7 mouse cellular contexts compared by ENCODE assay signal in genomic region chr16:87454419-87455179, GRCm38 (mm10). TPM values are rescaled to one million over a fixed set of nuclear protein-coding genes. Genes with fewer than 3 reads are reported as not detected.
DNase-seq lines count a peak whose midpoint lies in the region; ATAC-seq lines count a peak whose summit lies in the region.

Usp16 (plus strand) TSS chr16:87454703.

- peak within 1 kb of the TSS; percentile 88 for H3K4me2 ChIP-seq in embryonic facial prominence, embryonic 11.5 days (ENCODE audit: low read depth, low read length)
- peak within 1 kb of the TSS; percentile 92 for H3K4me2 ChIP-seq in midbrain, embryonic 13.5 days (replicated peaks)

- WGBS in embryonic facial prominence, embryonic 11.5 days, result 9% methylated on average over 45 of the region's 45 CpGs
- 9% methylated on average over 45 of the region's 45 CpGs for WGBS in limb, embryonic 10.5 days
- WGBS in midbrain, embryonic 13.5 days, result 11% methylated on average over 43 of the region's 45 CpGs

- H3K9ac ChIP-seq in embryonic facial prominence, embryonic 11.5 days (replicated peaks; ENCODE audit: low read length), result peak within 1 kb of the TSS; percentile 81
- H3K9ac ChIP-seq in midbrain, embryonic 13.5 days (replicated peaks), result peak within 1 kb of the TSS; percentile 85

- H3K4me3 ChIP-seq in embryonic facial prominence, embryonic 11.5 days (ENCODE audit: low read depth, low read length), result peak within 1 kb of the TSS; percentile 90
- H3K4me3 ChIP-seq in limb, embryonic 10.5 days, result peak within 1 kb of the TSS; percentile 96
- peak within 1 kb of the TSS; percentile 93 for H3K4me3 ChIP-seq in midbrain, embryonic 13.5 days (replicated peaks)

- H3K4me1 ChIP-seq in embryonic facial prominence, embryonic 11.5 days (ENCODE audit: control insufficient read depth, insufficient read depth, low read length), result no peaks in the 10 kb centered on the region; the same call in 1 of the 2 replicates
- peaks cover 15% of the 10 kb centered on the region for H3K4me1 ChIP-seq in limb, embryonic 10.5 days
- H3K4me1 ChIP-seq in midbrain, embryonic 13.5 days (replicated peaks), result peaks cover 19% of the 10 kb centered on the region

- no peaks in the 10 kb centered on the region for H3K9me3 ChIP-seq in embryonic facial prominence, embryonic 11.5 days (replicated peaks; ENCODE audit: control insufficient read depth, low read length)
- no peaks in the 10 kb centered on the region for H3K9me3 ChIP-seq in limb, embryonic 10.5 days (replicated peaks)
- H3K9me3 ChIP-seq in midbrain, embryonic 13.5 days, result no peaks in the 10 kb centered on the region

- H3K36me3 ChIP-seq in embryonic facial prominence, embryonic 11.5 days (replicated peaks; ENCODE audit: control insufficient read depth, insufficient read depth, low read depth, low read length), result no peaks in the 10 kb centered on the region; the same call in 1 of the 2 replicates
- peaks cover 18% of the 10 kb centered on the region for H3K36me3 ChIP-seq in limb, embryonic 10.5 days
- peaks cover 8% of the 10 kb centered on the region for H3K36me3 ChIP-seq in midbrain, embryonic 13.5 days

- ATAC-seq in embryonic facial prominence, embryonic 11.5 days (replicated peaks; ENCODE audit: insufficient number of reproducible peaks, low FRiP score, low TSS enrichment, low read depth), result peak; percentile 96
- ATAC-seq in granulocyte monocyte progenitor cell, adult 5-6 weeks (replicated peaks; ENCODE audit: poor library complexity, severe bottlenecking), result peak; percentile 98
- peak; percentile 98 for ATAC-seq in midbrain, embryonic 13.5 days

- 0 out of 2 replicates have a peak within 1 kb of the TSS, but pooled peaks have one; percentile 47 for H3K27ac ChIP-seq in embryonic facial prominence, embryonic 11.5 days (replicated peaks; ENCODE audit: low read depth, low read length)
- H3K27ac ChIP-seq in limb, embryonic 10.5 days, result peak within 1 kb of the TSS; percentile 92
- peak within 1 kb of the TSS; percentile 80 for H3K27ac ChIP-seq in midbrain, embryonic 13.5 days

- no peaks in the 10 kb centered on the region for H3K27me3 ChIP-seq in embryonic facial prominence, embryonic 11.5 days (ENCODE audit: control insufficient read depth, insufficient read depth, low read length)
- H3K27me3 ChIP-seq in limb, embryonic 10.5 days (ENCODE audit: low read depth, poor library complexity, severe bottlenecking), result no peaks in the 10 kb centered on the region
- H3K27me3 ChIP-seq in midbrain, embryonic 13.5 days, result 0 out of 2 replicates have a peak, but pooled peaks cover 4% of the 10 kb centered on the region

- peak; percentile 97 for DNase-seq in adrenal gland, postnatal 14 days
- DNase-seq in embryonic facial prominence, embryonic 11.5 days (ENCODE audit: low spot score), result peak; percentile 94
- DNase-seq in kidney, adult 11 months, result peak; percentile 87
- DNase-seq in limb, embryonic 10.5 days (ENCODE audit: low spot score), result peak; percentile 94
- peak; percentile 80 for DNase-seq in spleen, adult 12 weeks (ENCODE audit: low spot score)

RNA-seq across cellular contexts. Expression of gene Usp16, which starts in this region (rescaled TPM):
- total RNA-seq in adrenal gland, postnatal 14 days (2021), result 78.6 and 78.9 TPM in 2 replicates
- polyA plus RNA-seq in embryonic facial prominence, embryonic 11.5 days (2014; fragmentation: Nextera tagmentation; extraction: Ambion mirVana), result 42.4 and 44.2 TPM in 2 replicates
- 72.4 and 73.8 TPM in 2 replicates for total RNA-seq in granulocyte monocyte progenitor cell, adult 5-6 weeks (2014; fragmentation: Nextera tagmentation)
- total RNA-seq in granulocyte monocyte progenitor cell, adult 5-6 weeks (2017), result 120 and 133 TPM in 2 replicates
- 38.7 and 42.4 TPM in 2 replicates for polyA plus RNA-seq in limb, embryonic 10.5 days (2016; fragmentation: Nextera tagmentation; extraction: Ambion mirVana)
- 46.9 and 49.0 TPM in 2 replicates for polyA plus RNA-seq in midbrain, embryonic 13.5 days (2015; fragmentation: Nextera tagmentation; extraction: Ambion mirVana)

Comparison
In these comparisons a context has a peak if more than half of its experiments do, and no peak if none do; other contexts are left out.
1. Peak in every context shown above with its lines: DNase-seq, ATAC-seq, H3K4me3 ChIP-seq and H3K27ac ChIP-seq.